28 mouse cellular contexts compared by ENCODE assay signal in the genomic region with DNA sequence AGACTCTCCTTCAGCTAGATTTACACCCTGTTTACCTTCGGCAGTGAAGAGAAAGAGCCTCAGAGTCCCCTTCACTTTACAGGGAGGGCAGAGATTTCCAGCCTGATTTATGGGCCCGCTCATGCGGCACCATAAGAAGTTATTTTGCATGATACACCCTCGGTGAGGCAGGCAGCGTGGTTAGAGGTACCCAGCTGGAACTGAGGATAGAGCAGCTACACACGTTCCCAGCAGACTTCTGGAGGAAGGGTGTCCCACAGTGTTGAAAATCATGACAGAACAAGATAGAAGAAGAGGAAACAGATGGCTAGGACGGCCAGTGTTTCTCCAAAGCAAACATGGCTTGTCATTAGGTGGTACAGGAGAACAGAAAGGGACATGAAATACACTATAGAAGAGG.
DNase-seq lines count a peak whose midpoint lies in the region; ATAC-seq and TF ChIP-seq lines count a peak whose summit lies in the region.
"Had no signal": no experiment of that assay in that cellular context is flagged by ENCODE, and none has a peak within 500 bp of the region (broad histone marks: within the 10 kb centered on the region; RNA-seq: fewer than 3 reads in every experiment).

No protein-coding gene starts in this region.

- H3K4me1 ChIP-seq in kidney, embryonic 14.5 days (ENCODE audit: control insufficient read depth, insufficient read depth, low read length) = peaks cover 4% of the 10 kb centered on the region; the same call in 1 of the 2 replicates
- H3K4me1 ChIP-seq: hindbrain, embryonic 13.5 days; limb, embryonic 12.5 days; liver, embryonic 15.5 days; midbrain, embryonic 10.5 days; midbrain, embryonic 15.5 days had no signal

- in situ Hi-C loops in Patski (cut with MboI; ENCODE audit: low pct_unique_long_range_greater_than_20kb) = no loop called here

- DNase-seq in kidney, adult 11 months = no peak
- DNase-seq in kidney, postnatal 14 days = peak; percentile 5
- DNase-seq in kidney, adult 9 months = no peak
- peak; percentile 61 for DNase-seq in Patski (ENCODE audit: low read depth, low spot score)
- peak; percentile 26 to 54 for DNase-seq in kidney, postnatal 4 days
- DNase-seq in left cerebral cortex, postnatal 14 days (ENCODE audit: low spot score in 2 of 2) = no peak
- DNase-seq: adrenal gland, postnatal 25 days; cerebellum, adult 18-20 months; cerebellum, postnatal 10 days; gastrocnemius, postnatal 25 days; heart, adult 18-20 months; heart, postnatal 4 days; lung, embryonic 14.5 days; lung, postnatal 14 days; retina, postnatal 1 day; thymus, postnatal 4 days had no signal

- H3K27me3 ChIP-seq in kidney, embryonic 14.5 days (ENCODE audit: control insufficient read depth, insufficient read depth, low read length) = no peaks in the 10 kb centered on the region
- H3K27me3 ChIP-seq in Patski = no peaks in the 10 kb centered on the region
- H3K27me3 ChIP-seq: forebrain, embryonic 13.5 days; hindbrain, embryonic 13.5 days; limb, embryonic 12.5 days; liver, embryonic 15.5 days; midbrain, embryonic 15.5 days; neural tube, embryonic 15.5 days had no signal

- CTCF ChIA-PET in Patski (lab: Charles Lee) = no interaction called here

- no peak overlapping the region for H3K4me3 ChIP-seq in kidney, embryonic 14.5 days (ENCODE audit: low read length)
- H3K4me3 ChIP-seq: erythroblast, embryonic 14.5 days; forebrain, embryonic 13.5 days; hindbrain, embryonic 13.5 days; limb, embryonic 12.5 days; liver, embryonic 15.5 days; midbrain, embryonic 10.5 days; midbrain, embryonic 15.5 days; neural tube, embryonic 15.5 days had no signal

- no peak for TF ChIP-seq CTCF in Patski (IDR thresholded peaks at IDR 0.05)

- intact Hi-C loops in left cerebral cortex, postnatal 14 days (cut with DNase I) = no loop called here

- no peak overlapping the region; the same call in 1 of the 2 replicates for H3K4me2 ChIP-seq in kidney, embryonic 14.5 days (replicated peaks; ENCODE audit: low read depth, low read length)
- H3K4me2 ChIP-seq: forebrain, embryonic 13.5 days; heart, embryonic 11.5 days; hindbrain, embryonic 13.5 days; limb, embryonic 12.5 days; liver, embryonic 15.5 days; lung, embryonic 14.5 days; midbrain, embryonic 15.5 days; neural tube, embryonic 15.5 days had no signal

- no peak overlapping the region for H3K9ac ChIP-seq in kidney, embryonic 14.5 days (ENCODE audit: low read depth, low read length)
- H3K9ac ChIP-seq: forebrain, embryonic 13.5 days; hindbrain, embryonic 13.5 days; limb, embryonic 12.5 days; liver, embryonic 15.5 days; lung, embryonic 14.5 days; midbrain, embryonic 15.5 days; neural tube, embryonic 15.5 days had no signal

- no peaks in the 10 kb centered on the region for H3K36me3 ChIP-seq in kidney, embryonic 14.5 days (ENCODE audit: control insufficient read depth, insufficient read depth, low read length)
- H3K36me3 ChIP-seq: hindbrain, embryonic 13.5 days; limb, embryonic 12.5 days; liver, embryonic 15.5 days; midbrain, embryonic 10.5 days; midbrain, embryonic 15.5 days; neural tube, embryonic 15.5 days had no signal

- peak; percentile 75; the same call in 1 of the 2 replicates for ATAC-seq in kidney, embryonic 14.5 days (ENCODE audit: low FRiP score, low TSS enrichment)
- ATAC-seq in Patski = peak; percentile 87
- ATAC-seq: CD4-positive, CD25-positive, alpha-beta regulatory T cell, adult 4 months; forebrain, embryonic 13.5 days; intestine, postnatal 0 days; midbrain, embryonic 15.5 days had no signal

- 15% methylated on average over 7 of the region's 7 CpGs for WGBS in kidney, embryonic 14.5 days

- H3K27ac ChIP-seq in kidney, embryonic 14.5 days (ENCODE audit: low read depth, low read length) = no peak overlapping the region
- H3K27ac ChIP-seq: forebrain, embryonic 13.5 days; hindbrain, embryonic 13.5 days; limb, embryonic 12.5 days; liver, embryonic 15.5 days; midbrain, embryonic 10.5 days; midbrain, embryonic 15.5 days; neural tube, embryonic 15.5 days had no signal

- POLR2A ChIA-PET in Patski (lab: Charles Lee) = no interaction called here

- no peaks in the 10 kb centered on the region for H3K9me3 ChIP-seq in kidney, embryonic 14.5 days (ENCODE audit: control insufficient read depth, low read length)
- H3K9me3 ChIP-seq: forebrain, embryonic 13.5 days; hindbrain, embryonic 13.5 days; limb, embryonic 12.5 days; liver, embryonic 15.5 days; midbrain, embryonic 10.5 days; midbrain, embryonic 15.5 days; neural tube, embryonic 15.5 days had no signal

Comparison
In these comparisons a context has a peak if more than half of its experiments do, and no peak if none do; other contexts are left out.
1. DNase-seq: peak in kidney, postnatal 14 days (single experiment), Patski (single experiment) and kidney, postnatal 4 days (2 of 2); none in kidney, adult 11 months (single experiment), kidney, adult 9 months (single experiment) and left cerebral cortex, postnatal 14 days (0 of 2).